Mouse (Mus musculus) thymus, adult 2 months (tissue): ENCODE measurements around the gene Fez1. TPM values are rescaled to one million over a fixed set of nuclear protein-coding genes. Genes with fewer than 3 reads are reported as not detected.

Experiments
- DNase-seq: peaks from one replicate; pipeline ENCODE4 v3.0.0; 2021
- H3K27ac ChIP-seq: fragments of 200-500 bp; 2 replicates; pipeline ENCODE4 v1.5.1; 2012; ENCODE audit warnings: low read length, control low read depth; ENCODE audit not compliant: control insufficient read depth, insufficient read depth
- H3K27me3 ChIP-seq: fragments of 200-500 bp; 2 replicates; pipeline ENCODE4 v1.6.1; 2012; ENCODE audit warnings: mild to moderate bottlenecking, low read length, moderate library complexity, mixed read lengths; ENCODE audit not compliant: control insufficient read depth, insufficient read depth
- H3K36me3 ChIP-seq: fragments of 200-500 bp; 2 replicates; pipeline ENCODE4 v1.6.1; 2012; ENCODE audit warnings: mild to moderate bottlenecking, low read length, moderate library complexity; ENCODE audit not compliant: control insufficient read depth, insufficient read depth
- H3K4me1 ChIP-seq: fragments of 200-500 bp; replicated peaks from 2 replicates; pipeline ENCODE4 v1.6.1; 2012; ENCODE audit warnings: low read length; ENCODE audit not compliant: control insufficient read depth, insufficient read depth
- H3K4me3 ChIP-seq: fragments of 200-500 bp; 2 replicates; pipeline ENCODE4 v1.5.1; 2012; ENCODE audit warnings: mild to moderate bottlenecking, low read length, control low read depth, moderate library complexity; ENCODE audit not compliant: control insufficient read depth, insufficient read depth
- CTCF ChIP-seq: fragments of 200-500 bp; IDR thresholded peaks from 2 replicates; pipeline ENCODE4 v1.5.1; 2012; ENCODE audit warnings: mild to moderate bottlenecking, control low read depth, low read length, moderate library complexity, borderline replicate concordance; ENCODE audit not compliant: control insufficient read depth, poor library complexity, insufficient read depth; ENCODE audit errors: extremely low read depth
- POLR2A ChIP-seq: fragments of 200-500 bp; IDR thresholded peaks from 2 replicates; pipeline ENCODE4 v1.6.1; 2012; ENCODE audit warnings: mild to moderate bottlenecking, low read length, control low read depth, moderate library complexity; ENCODE audit not compliant: control insufficient read depth, poor library complexity, insufficient read depth; ENCODE audit errors: extremely low read depth
- WGBS: fragments of 180-500 bp; shearing (Covaris S2); methylation state at CpG from one replicate; pipeline ENCODE4 v1.1.7; 2018; 5-methylcytosine and 5-hydroxymethylcytosine counted together
- polyA plus RNA-seq: library from polyadenylated mRNA; depleted of rRNA; stranded (reverse); fragments of >200 nt; gene quantifications from 2 replicates; pipeline ENCODE4 v1.2.3, GENCODE M21; 2012

Fez1 gene
- polyA plus RNA-seq, 1 experiment, result 0.30 TPM

DNA sequence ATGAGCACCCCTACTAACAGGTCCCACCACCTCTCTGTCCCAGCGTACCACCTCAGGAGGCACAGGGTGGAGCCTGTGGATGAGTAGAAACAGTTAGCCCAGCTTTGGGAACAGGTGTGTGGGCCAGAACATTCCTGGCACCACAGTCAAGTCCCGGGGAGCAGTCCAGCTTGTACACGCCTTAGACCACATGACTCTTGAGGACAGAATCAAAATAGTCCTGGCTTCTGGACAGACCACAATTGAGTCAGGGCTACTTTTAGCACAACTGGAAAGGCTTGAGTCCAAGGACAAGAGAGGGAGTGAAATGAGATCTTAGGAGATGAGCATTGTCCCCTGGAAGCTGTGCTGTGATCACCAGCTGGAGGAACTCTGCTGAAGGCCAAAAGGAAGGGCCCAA is 76.9 kb downstream of the Fez1 start:
- no peaks in the 10 kb centered on the region for H3K27me3 ChIP-seq
- no peak for DNase-seq
- 94% methylated on average over 3 of the region's 3 CpGs for WGBS
- H3K4me1 ChIP-seq, result no peaks in the 10 kb centered on the region
- TF ChIP-seq CTCF (no peak), POLR2A (no peak)
- H3K36me3 ChIP-seq, result no peaks in the 10 kb centered on the region
- H3K4me3 ChIP-seq, result no peak overlapping the region
- H3K27ac ChIP-seq, result no peak overlapping the region

DNA sequence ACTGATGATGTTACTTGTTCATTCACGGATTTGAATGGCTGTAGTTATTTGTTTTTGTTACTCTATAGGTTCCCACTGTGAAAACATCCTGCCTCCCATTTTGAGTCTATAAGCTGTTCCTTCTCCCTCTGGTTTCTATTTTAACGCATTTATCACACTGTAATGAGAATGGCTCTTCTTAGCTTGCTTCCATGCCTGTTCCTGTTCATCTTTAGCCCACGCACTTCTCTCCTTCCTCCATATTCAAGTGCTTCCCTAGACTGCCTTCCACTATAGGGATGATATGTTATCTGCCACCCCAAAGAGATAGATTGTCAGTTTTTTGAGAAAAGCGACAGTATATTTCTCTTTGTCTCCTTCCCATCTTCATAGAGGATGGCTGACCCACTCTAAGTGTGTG is 78.8 kb downstream of the Fez1 start:
- Histone ChIP-seq H3K4me1 (no peaks in the 10 kb centered on the region; the same call in 1 of the 2 replicates), H3K27ac (no peak overlapping the region), H3K36me3 (no peaks in the 10 kb centered on the region), H3K27me3 (no peaks in the 10 kb centered on the region), H3K4me3 (no peak overlapping the region)
- DNase-seq, result no peak
- no peak for TF ChIP-seq POLR2A
- no peak for TF ChIP-seq CTCF
- 90% methylated on average over 4 of the region's 4 CpGs for WGBS

DNA sequence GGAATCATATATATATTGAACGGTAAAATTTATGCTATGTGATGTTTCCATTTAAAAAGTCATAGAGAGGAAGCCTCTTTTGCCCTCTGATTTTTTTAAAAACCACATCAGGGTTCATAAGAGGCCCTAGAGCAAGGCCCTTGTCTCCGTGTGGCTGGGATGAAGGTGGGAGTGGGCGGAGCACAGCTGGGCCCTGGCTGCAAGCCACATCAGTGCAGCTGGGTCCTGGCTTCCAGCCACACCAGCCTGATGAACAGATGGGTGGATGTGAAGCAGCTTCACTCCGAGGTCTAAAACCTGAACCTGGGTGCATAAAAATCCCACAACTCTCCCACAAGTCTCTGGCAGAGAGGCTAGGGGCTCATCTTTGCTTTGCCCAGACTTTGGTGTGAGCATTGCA is 83.8 kb downstream of the Fez1 start:
- no peak for DNase-seq
- no peak for TF ChIP-seq CTCF
- TF ChIP-seq POLR2A, result no peak

DNA sequence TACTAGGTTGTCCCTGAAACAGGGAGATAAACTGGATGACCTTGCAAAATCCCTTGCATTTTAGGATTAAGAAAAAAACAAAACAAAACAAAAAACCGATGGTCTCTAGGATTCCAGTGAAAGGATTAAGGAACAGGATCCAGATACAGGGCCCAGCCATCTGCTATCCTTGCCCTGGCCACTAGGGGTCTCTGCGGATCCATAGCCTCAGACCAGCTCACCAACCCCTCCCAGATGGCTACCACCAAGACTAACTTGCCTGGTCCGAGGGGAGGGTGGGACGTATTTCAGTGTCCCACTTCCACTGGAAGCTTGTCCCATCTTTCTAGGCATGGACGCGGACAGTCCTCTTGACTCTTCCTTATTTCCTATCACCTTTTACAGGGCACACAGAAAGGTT is 94.7 kb downstream of the Fez1 start:
- DNase-seq, result peak; percentile 58
- Histone ChIP-seq H3K4me1 (no peaks in the 10 kb centered on the region), H3K27ac (no peak overlapping the region), H3K27me3 (no peaks in the 10 kb centered on the region), H3K4me3 (no peak overlapping the region), H3K36me3 (no peaks in the 10 kb centered on the region)
- TF ChIP-seq POLR2A, result no peak
- peak; percentile 74; the same call in 1 of the 2 replicates for TF ChIP-seq CTCF
- WGBS, result 7% methylated on average over 6 of the region's 6 CpGs

More for the DNA sequence above, 83.8 kb downstream of the Fez1 start:
- WGBS, result 3% methylated on average over 4 of the region's 4 CpGs
- no peak overlapping the region for H3K4me3 ChIP-seq
- no peaks in the 10 kb centered on the region for H3K36me3 ChIP-seq
- no peaks in the 10 kb centered on the region; the same call in 1 of the 2 replicates for H3K4me1 ChIP-seq
- H3K27ac ChIP-seq, result no peak overlapping the region
- H3K27me3 ChIP-seq, result no peaks in the 10 kb centered on the region

DNA sequence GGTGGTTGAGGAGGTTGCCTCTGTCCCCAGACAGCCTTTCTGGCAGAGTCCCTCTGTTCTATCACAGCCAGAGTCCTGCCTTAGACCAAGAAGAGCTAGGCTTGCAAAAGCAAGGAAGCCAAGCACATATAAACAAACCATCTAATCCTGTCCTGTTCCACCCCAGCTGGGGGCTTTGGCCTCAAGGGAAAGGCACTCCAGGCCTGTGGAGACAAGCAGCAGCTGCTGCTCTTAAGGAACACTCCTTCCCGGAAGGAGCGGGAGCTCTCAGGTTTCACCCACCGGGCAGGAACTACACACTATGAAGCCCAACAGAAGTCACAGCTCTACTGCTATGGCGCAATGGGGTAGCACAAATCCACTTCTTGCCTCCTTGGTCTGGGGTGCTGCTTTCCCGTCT is 95.3 kb downstream of the Fez1 start:
- Histone ChIP-seq H3K36me3 (no peaks in the 10 kb centered on the region), H3K4me1 (no peaks in the 10 kb centered on the region), H3K27me3 (no peaks in the 10 kb centered on the region), H3K27ac (no peak overlapping the region), H3K4me3 (no peak overlapping the region)
- WGBS, result 77% methylated on average over 5 of the region's 5 CpGs
- no peak for TF ChIP-seq CTCF
- TF ChIP-seq POLR2A, result no peak
- DNase-seq, result no peak

DNA sequence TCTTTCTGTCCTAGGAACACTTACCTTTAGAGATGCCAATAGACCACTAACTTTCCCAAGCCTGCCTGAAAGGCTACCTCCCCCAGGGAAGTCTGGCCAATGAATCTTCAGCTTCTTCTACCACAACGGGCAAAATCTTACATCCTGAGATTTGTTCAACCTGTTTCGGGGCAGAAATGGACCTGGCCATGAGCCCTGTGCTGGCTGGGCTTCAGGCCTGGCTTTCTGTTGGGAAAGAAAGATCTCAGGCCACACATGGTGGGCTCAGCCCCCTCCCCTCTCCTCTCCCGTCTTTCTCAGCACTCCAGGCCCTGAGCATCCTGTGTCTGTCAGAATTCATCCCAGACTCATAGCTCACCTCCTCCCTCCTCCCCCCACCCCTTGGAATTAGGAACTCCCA is 96.9 kb downstream of the Fez1 start:
- no peak overlapping the region for H3K4me3 ChIP-seq
- no peaks in the 10 kb centered on the region for H3K4me1 ChIP-seq
- DNase-seq, result no peak
- H3K36me3 ChIP-seq, result no peaks in the 10 kb centered on the region
- WGBS, result 70% methylated on average over 3 of the region's 3 CpGs
- no peak overlapping the region for H3K27ac ChIP-seq
- no peaks in the 10 kb centered on the region for H3K27me3 ChIP-seq
- TF ChIP-seq POLR2A (no peak), CTCF (no peak)

DNA sequence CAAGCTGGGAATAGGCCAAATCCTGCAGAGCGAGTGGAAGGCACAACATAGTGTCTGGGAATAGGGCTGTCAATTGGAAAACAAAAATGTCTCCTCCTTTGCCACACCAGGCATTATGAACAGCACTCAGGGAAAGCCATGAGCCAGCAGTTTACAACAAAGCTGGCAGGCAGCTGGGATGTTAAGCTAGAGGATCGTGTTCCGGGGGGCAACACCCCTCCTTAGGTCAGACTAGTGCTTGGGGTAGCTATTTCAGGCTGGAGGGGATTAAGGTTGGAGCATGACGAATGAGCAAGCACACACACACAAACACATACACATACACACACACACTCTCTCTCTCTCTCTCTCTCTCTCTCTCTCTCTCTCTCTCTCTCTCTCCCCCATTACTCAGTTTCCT is 97.8 kb downstream of the Fez1 start:
- no peaks in the 10 kb centered on the region for H3K27me3 ChIP-seq
- no peak for TF ChIP-seq POLR2A
- TF ChIP-seq CTCF, result no peak
- H3K36me3 ChIP-seq, result no peaks in the 10 kb centered on the region
- WGBS, result 82% methylated on average over 4 of the region's 4 CpGs
- no peak overlapping the region for H3K4me3 ChIP-seq
- DNase-seq, result no peak
- no peaks in the 10 kb centered on the region for H3K4me1 ChIP-seq
- no peak overlapping the region for H3K27ac ChIP-seq
